Mouse (Mus musculus): Measurements from ENCODE around the gene Fastkd2.

GRCm38 (mm10) chr1:63686827-63687226, 43.6 kb upstream of the Fastkd2 start, which contains the start of gene Dytn:
- TF ChIP-seq TAL1 (conservative IDR thresholded peaks at IDR 0.05; ENCODE audit: low read depth, low read length) (no peak), CTCF (IDR thresholded peaks at IDR 0.05; ENCODE audit: low read depth, low read length) (no peak), GATA1 (IDR thresholded peaks at IDR 0.05; ENCODE audit: borderline replicate concordance, low read length) (no peak), POLR2AphosphoS5 (IDR thresholded peaks at IDR 0.05; ENCODE audit: insufficient replicate concordance, low read depth, low read length) (no peak), GATA2 (IDR thresholded peaks at IDR 0.05; ENCODE audit: borderline replicate concordance, low read depth, low read length) (no peak)
